Mouse (Mus musculus) myocyte (in vitro differentiated cells): ENCODE results near the gene Gm5105.

Experiments used
- E2F4 ChIP-seq: IDR thresholded peaks from one replicate; pipeline ENCODE4 v1.6.1; 2011; ENCODE audit warnings: mild to moderate bottlenecking, control low read depth, moderate library complexity; ENCODE audit not compliant: insufficient read depth
- MAX ChIP-seq: IDR thresholded peaks from one replicate; pipeline ENCODE4 v1.6.1; 2011; ENCODE audit warnings: low read depth, mild to moderate bottlenecking, control low read depth
- POLR2A ChIP-seq: IDR thresholded peaks from one replicate; pipeline ENCODE4 v1.6.1; 2011; ENCODE audit warnings: low read depth, mild to moderate bottlenecking, control low read depth, moderate library complexity; ENCODE audit not compliant: insufficient read length
- POLR2AphosphoS2 ChIP-seq: IDR thresholded peaks from one replicate; pipeline ENCODE4 v1.6.1; 2011; ENCODE audit warnings: low read depth, control low read depth; ENCODE audit not compliant: insufficient read length
- REST ChIP-seq: IDR thresholded peaks from one replicate; pipeline ENCODE4 v1.6.1; 2011; ENCODE audit warnings: mild to moderate bottlenecking, control low read depth, moderate library complexity; ENCODE audit not compliant: insufficient read depth, insufficient read length
- SRF ChIP-seq: IDR thresholded peaks from one replicate; pipeline ENCODE4 v1.6.1; 2011; ENCODE audit warnings: low read depth; ENCODE audit not compliant: control insufficient read depth, insufficient read length
- TCF12 ChIP-seq: IDR thresholded peaks from one replicate; pipeline ENCODE4 v1.6.1; 2011; ENCODE audit warnings: mild to moderate bottlenecking, control low read depth; ENCODE audit not compliant: poor library complexity, insufficient read depth, severe bottlenecking
- USF1 ChIP-seq: IDR thresholded peaks from one replicate; pipeline ENCODE4 v1.6.1; 2011; ENCODE audit warnings: low read depth, mild to moderate bottlenecking, control low read depth, moderate library complexity

DNA sequence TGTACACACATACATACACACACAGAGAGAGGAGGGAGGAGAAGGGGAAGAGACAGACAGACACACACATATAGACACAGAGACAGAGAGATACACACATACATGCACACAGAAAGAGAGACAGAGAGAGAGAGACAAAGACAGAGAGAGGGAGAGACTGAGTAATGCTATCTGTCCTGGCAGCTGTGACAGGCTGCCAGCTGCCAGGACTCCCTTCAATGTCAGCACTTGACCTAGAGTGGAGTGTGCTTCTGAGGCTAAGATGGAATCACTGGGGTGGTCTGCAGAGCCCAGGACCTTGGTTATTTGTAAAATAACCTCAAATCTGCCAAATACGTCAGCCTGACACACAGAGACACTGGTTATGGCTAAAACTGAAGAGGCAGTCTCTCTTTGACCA, 30.5 kb upstream of the Gm5105 start:
- TF ChIP-seq POLR2A, result no peak
- TF ChIP-seq USF1, result no peak
- no peak for TF ChIP-seq TCF12
- no peak for TF ChIP-seq E2F4
- TF ChIP-seq POLR2AphosphoS2, result no peak
- TF ChIP-seq MAX, result no peak
- no peak for TF ChIP-seq SRF
- TF ChIP-seq REST, result no peak
